Mouse (Mus musculus) erythroblast, embryonic 14.5 days (primary cell): Measurements from ENCODE around the gene Nudc.

Source experiments
- GATA1 ChIP-seq: IDR thresholded peaks from 2 replicates; pipeline ENCODE4 v1.6.1; 2012; ENCODE audit warnings: low read length, inconsistent platforms, mixed read lengths
- TAL1 ChIP-seq: IDR thresholded peaks from 3 replicates; pipeline ENCODE4 v1.6.1; 2012; ENCODE audit warnings: low read length, inconsistent platforms, mixed read lengths

- no peak for TF ChIP-seq GATA1
- no peak for TF ChIP-seq TAL1
These were observed 9.7 kb downstream of the Nudc start for GRCm38 (mm10) chr4:133536081-133536480.
